Mouse (Mus musculus) forebrain, embryonic 10.5 days (tissue): Measurements from ENCODE around the gene Wnt5b. TPM values are rescaled to one million over a fixed set of nuclear protein-coding genes. Genes with fewer than 3 reads are reported as not detected.

Experiments used
- DNase-seq: peaks from one replicate; pipeline ENCODE4 v3.0.0-alpha.2; 2017; ENCODE audit warnings: low spot score; ENCODE audit errors: extremely low spot score
- H3K27ac ChIP-seq: fragments of 300-500 bp; sonication (generic); 2 replicates; pipeline ENCODE4 v1.5.1; 2016; ENCODE audit warnings: mild to moderate bottlenecking
- H3K27me3 ChIP-seq: fragments of 300-500 bp; sonication (generic); 2 replicates; pipeline ENCODE4 v1.6.1; 2016; ENCODE audit warnings: mild to moderate bottlenecking; ENCODE audit not compliant: poor library complexity, severe bottlenecking
- H3K36me3 ChIP-seq: fragments of 300-500 bp; sonication (generic); replicated peaks from 2 replicates; pipeline ENCODE4 v1.6.1; 2016; ENCODE audit warnings: mild to moderate bottlenecking, moderate library complexity
- H3K4me1 ChIP-seq: fragments of 300-500 bp; sonication (generic); 2 replicates; pipeline ENCODE4 v1.6.1; 2016
- H3K4me3 ChIP-seq: fragments of 300-500 bp; sonication (generic); 2 replicates; pipeline ENCODE4 v1.5.1; 2016; ENCODE audit warnings: mild to moderate bottlenecking, moderate library complexity
- H3K9me3 ChIP-seq: fragments of 300-500 bp; sonication (generic); 2 replicates; pipeline ENCODE4 v1.6.1; 2016; ENCODE audit warnings: mild to moderate bottlenecking, moderate library complexity
- WGBS: fragments of 180-500 bp; shearing (Covaris S2); methylation state at CpG from one replicate; pipeline ENCODE4 v1.1.7; 2016; 5-methylcytosine and 5-hydroxymethylcytosine counted together
- polyA plus RNA-seq: library from polyadenylated mRNA; unstranded; fragments of >200 nt; fragmentation: Nextera tagmentation; extraction: Ambion mirVana; gene quantifications from 2 replicates; pipeline ENCODE4 v1.2.1, GENCODE M21; 2016

Gene Wnt5b
- polyA plus RNA-seq, 1 experiment from 2014 or later = 19.3 TPM

DNA sequence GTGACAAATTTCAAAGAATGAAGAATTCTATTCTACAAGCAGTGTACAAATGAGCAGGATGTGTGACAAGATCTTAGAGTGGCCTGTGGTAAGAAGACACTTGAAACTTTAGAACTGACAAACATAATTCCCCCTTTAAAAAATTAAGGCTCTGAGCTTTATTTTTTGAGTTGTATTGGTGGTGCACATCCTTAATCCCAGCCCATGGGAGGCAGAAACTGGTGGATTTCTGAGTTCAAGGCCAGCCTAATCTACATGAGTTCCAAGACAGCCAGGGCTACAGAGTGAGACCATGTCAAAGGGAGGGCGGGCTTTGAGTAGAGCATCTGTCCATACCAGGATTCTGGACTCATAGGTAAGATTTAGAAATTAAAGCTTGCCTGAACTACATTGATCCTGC, 157.3 kb downstream of the Wnt5b start:
- Histone ChIP-seq H3K27me3 (no peaks in the 10 kb centered on the region), H3K4me1 (peaks cover 25% of the 10 kb centered on the region), H3K9me3 (no peaks in the 10 kb centered on the region; the same call in 1 of the 2 replicates), H3K27ac (no peak overlapping the region), H3K4me3 (peak overlapping the region; percentile 85), H3K36me3 (peaks cover 28% of the 10 kb centered on the region)
- no peak for DNase-seq
- WGBS = 97% methylated on average over 1 of the region's 1 CpGs

DNA sequence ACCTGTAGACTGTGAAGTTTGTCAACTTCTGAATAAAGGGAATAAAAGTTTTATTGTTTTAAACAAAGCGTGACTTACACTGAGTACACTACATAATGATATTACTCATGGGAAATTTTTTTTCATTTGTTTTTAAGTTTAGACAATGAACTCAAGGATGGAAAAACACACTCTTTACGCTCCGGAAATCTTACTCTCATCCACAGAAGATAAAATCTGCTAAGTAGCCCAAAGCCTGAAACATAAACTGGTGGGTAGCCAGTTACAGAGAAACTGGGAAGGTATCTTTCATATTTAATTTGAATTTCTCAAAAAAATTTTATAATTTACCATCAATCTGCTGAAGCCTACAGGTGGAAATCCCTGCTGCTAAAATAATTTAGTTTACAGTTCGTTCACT, 157.7 kb downstream of the Wnt5b start:
- Histone ChIP-seq H3K9me3 (no peaks in the 10 kb centered on the region; the same call in 1 of the 2 replicates), H3K27me3 (no peaks in the 10 kb centered on the region), H3K27ac (no peak overlapping the region), H3K4me1 (peaks cover 25% of the 10 kb centered on the region), H3K4me3 (no peak overlapping the region), H3K36me3 (peaks cover 28% of the 10 kb centered on the region)
- no peak for DNase-seq
- WGBS = 95% methylated on average over 4 of the region's 4 CpGs

DNA sequence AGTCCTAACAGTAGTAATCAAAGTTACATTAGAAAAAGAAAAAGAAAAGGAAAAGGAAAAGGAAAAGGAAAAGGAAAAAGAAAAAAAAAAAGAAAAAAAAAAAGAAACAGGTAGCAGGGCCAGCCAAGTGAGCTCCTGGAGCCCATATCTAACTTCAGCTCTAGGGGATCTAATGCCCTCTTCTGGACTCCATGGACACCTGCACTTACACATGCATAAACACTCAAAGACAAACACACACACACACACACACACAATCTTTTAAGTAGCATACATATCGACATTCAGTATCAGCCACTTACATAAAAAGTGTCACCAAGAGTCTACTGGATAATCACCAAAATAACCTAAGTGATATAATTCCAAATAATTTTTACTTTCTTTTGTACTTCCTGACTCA, 158.5 kb downstream of the Wnt5b start:
- peaks cover 32% of the 10 kb centered on the region for H3K36me3 ChIP-seq
- WGBS = 94% methylated on average over 1 of the region's 1 CpGs
- H3K4me1 ChIP-seq = peaks cover 25% of the 10 kb centered on the region
- H3K27ac ChIP-seq = no peak overlapping the region
- no peaks in the 10 kb centered on the region for H3K27me3 ChIP-seq
- no peak overlapping the region for H3K4me3 ChIP-seq
- no peak for DNase-seq
- H3K9me3 ChIP-seq = no peaks in the 10 kb centered on the region; the same call in 1 of the 2 replicates

Other genes with a start within 250 kb of the Wnt5b start
- gene Lrtm2, start 213.6 kb downstream of the Wnt5b start, polyA plus RNA-seq = 0.16 and 0.19 TPM in 2 replicates
- 37.1 and 38.8 TPM in 2 replicates for gene Adipor2, start 126.6 kb downstream of the Wnt5b start, polyA plus RNA-seq
- 3.5 and 3.6 TPM in 2 replicates for gene Fbxl14, start 64.7 kb downstream of the Wnt5b start, polyA plus RNA-seq